Mouse (Mus musculus): ENCODE results near the gene Pla2g12a. TPM values are rescaled to one million over a fixed set of nuclear protein-coding genes. Genes with fewer than 3 reads are reported as not detected.

The Pla2g12a gene
- 25.0 and 26.4 TPM in 2 replicates for polyA plus RNA-seq (2012; rRNA removed)

GRCm38 (mm10) chr3:129878405-129879021 is at the start of gene Pla2g12a:
Gene Pla2g12a (plus strand): TSS chr3:129878606.

GRCm38 (mm10) chr3:129831035-129831568 is 47.3 kb upstream of the Pla2g12a start, which contains the start of gene Gar1:
Gene Gar1 (minus strand): TSS chr3:129831396.

GRCm38 (mm10) chr3:129835388-129835934 is 42.9 kb upstream of the Pla2g12a start, which contains the start of gene Cfi:
Gene Cfi (plus strand): TSS chr3:129835884.

GRCm38 (mm10) chr3:129901271-129901809 is 22.9 kb downstream of the Pla2g12a start, which contains the start of gene Casp6:
Gene Casp6 (plus strand): TSS chr3:129901425.

Other genes with a start within 250 kb of the Pla2g12a start
- 4.7 and 4.9 TPM in 2 replicates for gene Egf, start 123.3 kb upstream of the Pla2g12a start, polyA plus RNA-seq (2012; rRNA removed)
- 0.12 and 0.14 TPM in 2 replicates for gene Lrit3, start 74.6 kb upstream of the Pla2g12a start, polyA plus RNA-seq (2012; rRNA removed)
- 0.64 and 1.1 TPM in 2 replicates for gene Rrh, start 56.0 kb upstream of the Pla2g12a start, polyA plus RNA-seq (2012; rRNA removed)
- gene Gar1, start 47.2 kb upstream of the Pla2g12a start, polyA plus RNA-seq (2012; rRNA removed), result 81.5 and 83.7 TPM in 2 replicates
- 0.16 and 0.38 TPM in 2 replicates for gene Cfi, start 42.7 kb upstream of the Pla2g12a start, polyA plus RNA-seq (2012; rRNA removed)
- gene Casp6, start 22.8 kb downstream of the Pla2g12a start, polyA plus RNA-seq (2012; rRNA removed), result 35.4 and 37.3 TPM in 2 replicates
- 3.4 and 4.0 TPM in 2 replicates for gene Mcub, start 91.6 kb downstream of the Pla2g12a start, polyA plus RNA-seq (2012; rRNA removed)
- 75.7 and 78.4 TPM in 2 replicates for gene Sec24b, start 182.9 kb downstream of the Pla2g12a start, polyA plus RNA-seq (2012; rRNA removed)

Data from central nervous system, embryonic 14 days (tissue).